Mouse (Mus musculus): ENCODE data around the gene Sema3d.

The Sema3d gene

GRCm38 (mm10) chr5:12637763-12638468 is 254.7 kb downstream of the Sema3d start:
- DNase-seq, result no peak
